Mouse (Mus musculus) megakaryocyte, embryonic 14.5 days (primary cell): Measurements from ENCODE around the gene Usp17lc. TPM values are rescaled to one million over a fixed set of nuclear protein-coding genes. Genes with fewer than 3 reads are reported as not detected.
"Not testable (repeated sequence)": the region's sequence is repeated elsewhere in the genome, so short reads cannot be mapped to it uniquely, and the experiment has no call there.

Experiments
- H3K27me3 ChIP-seq: replicated peaks from 2 replicates; pipeline ENCODE3; 2012; ENCODE audit warnings: inconsistent platforms
- H3K36me3 ChIP-seq: replicated peaks from 2 replicates; pipeline ENCODE3; 2012; ENCODE audit warnings: low read length, inconsistent platforms, mixed read lengths
- H3K4me1 ChIP-seq: 2 replicates; pipeline ENCODE4 v1.6.1; 2012; ENCODE audit warnings: inconsistent platforms
- H3K4me3 ChIP-seq: replicated peaks from 2 replicates; pipeline ENCODE3; 2012; ENCODE audit warnings: moderate library complexity, mild to moderate bottlenecking, inconsistent platforms
- H3K9me3 ChIP-seq: 2 replicates; pipeline ENCODE4 v1.6.1; 2012; ENCODE audit warnings: inconsistent platforms
- FLI1 ChIP-seq: IDR thresholded peaks from 2 replicates; pipeline ENCODE4 v1.6.1; 2012; ENCODE audit warnings: low read length, inconsistent platforms, mixed read lengths
- GATA1 ChIP-seq: IDR thresholded peaks from 3 replicates; pipeline ENCODE4 v1.6.1; 2012; ENCODE audit warnings: mixed read lengths, low read length, inconsistent platforms, borderline replicate concordance
- polyA plus RNA-seq: library from polyadenylated mRNA; stranded (reverse); fragments of >175 nt; gene quantifications from 2 replicates; pipeline ENCODE4 v1.2.3, GENCODE M21; 2012; ENCODE audit warnings: low replicate concordance; ENCODE audit not compliant: insufficient read depth

Gene Usp17lc
- polyA plus RNA-seq: not detected in 2 replicates

DNA sequence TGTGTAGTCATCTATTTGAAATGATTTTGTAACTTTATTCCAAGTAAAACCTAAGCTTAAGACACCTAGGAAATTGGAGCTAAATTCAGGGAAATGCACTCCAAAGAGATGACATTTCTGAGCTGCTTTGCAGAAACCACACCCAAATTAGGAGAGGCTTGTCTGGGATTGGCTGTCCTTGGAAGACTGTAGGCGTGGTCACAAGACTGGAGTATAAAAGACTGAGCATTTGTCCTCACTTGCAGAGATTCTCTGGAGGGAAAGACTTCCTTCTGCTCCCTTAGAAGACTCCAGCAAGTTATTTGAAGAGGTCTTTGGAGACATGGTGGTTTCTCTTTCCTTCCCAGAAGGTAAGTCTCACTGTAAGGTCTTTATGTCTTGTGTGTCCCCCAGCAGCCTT, at the start of gene Usp17lc:
Gene Usp17lc, plus strand, starts transcription at position 301 of the 400 bp plus-strand sequence.
- not testable (repeated sequence) for H3K4me3 ChIP-seq, H3K36me3 ChIP-seq

DNA sequence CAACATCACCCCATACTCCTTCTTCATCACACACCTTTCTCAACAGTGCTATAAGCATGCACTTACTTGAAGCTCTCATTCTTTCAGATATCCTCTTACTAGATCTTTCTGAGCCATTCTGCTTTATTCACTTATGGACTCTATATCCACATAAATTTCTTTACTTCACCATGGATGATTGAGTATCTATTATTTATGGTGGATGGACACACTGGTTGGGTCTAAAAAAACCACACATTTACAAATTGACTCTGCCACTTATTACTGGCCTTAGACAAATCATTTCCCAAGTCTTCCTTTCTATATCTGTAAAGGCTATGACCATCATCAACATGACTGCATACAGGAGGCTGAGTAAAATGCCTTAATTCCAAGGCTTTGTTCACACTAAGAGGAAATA, 28.8 kb upstream of the Usp17lc start, which contains the start of gene Olfr603:
Gene Olfr603, minus strand, starts transcription at position 101 of the 400 bp plus-strand sequence.
- Histone ChIP-seq H3K36me3 (no peaks in the 10 kb centered on the region), H3K9me3 (no peaks in the 10 kb centered on the region), H3K4me1 (no peaks in the 10 kb centered on the region), H3K27me3 (no peaks in the 10 kb centered on the region), H3K4me3 (no peak within 1 kb of the TSS)
- TF ChIP-seq GATA1 (no peak), FLI1 (no peak)

More for the DNA sequence above, at the start of gene Usp17lc:
- H3K27me3 ChIP-seq, H3K9me3 ChIP-seq, H3K4me1 ChIP-seq: not testable (repeated sequence)

DNA sequence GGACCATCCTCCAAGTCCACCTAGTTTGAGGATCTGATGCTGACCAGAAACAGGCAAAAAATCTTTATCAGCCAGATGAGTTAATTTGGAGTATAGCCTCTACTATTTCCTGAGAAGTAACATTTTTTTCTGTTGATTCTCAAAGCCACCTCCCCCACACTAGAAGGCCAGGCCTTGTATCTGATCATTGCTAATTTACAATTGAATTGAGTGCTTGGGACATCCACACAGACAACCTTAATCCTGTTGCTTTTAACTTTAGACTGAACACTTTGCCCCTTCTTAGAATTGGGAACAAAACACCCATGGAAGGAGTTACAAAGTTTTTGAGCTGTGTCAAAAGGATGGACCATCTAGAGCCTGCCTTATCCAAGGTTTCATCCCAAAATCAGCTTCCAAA, 17.1 kb upstream of the Usp17lc start:
- TF ChIP-seq FLI1: no peak
- no peak overlapping the region for H3K4me3 ChIP-seq
- no peaks in the 10 kb centered on the region for H3K4me1 ChIP-seq
- no peaks in the 10 kb centered on the region for H3K27me3 ChIP-seq
- no peaks in the 10 kb centered on the region for H3K9me3 ChIP-seq
- no peaks in the 10 kb centered on the region for H3K36me3 ChIP-seq

DNA sequence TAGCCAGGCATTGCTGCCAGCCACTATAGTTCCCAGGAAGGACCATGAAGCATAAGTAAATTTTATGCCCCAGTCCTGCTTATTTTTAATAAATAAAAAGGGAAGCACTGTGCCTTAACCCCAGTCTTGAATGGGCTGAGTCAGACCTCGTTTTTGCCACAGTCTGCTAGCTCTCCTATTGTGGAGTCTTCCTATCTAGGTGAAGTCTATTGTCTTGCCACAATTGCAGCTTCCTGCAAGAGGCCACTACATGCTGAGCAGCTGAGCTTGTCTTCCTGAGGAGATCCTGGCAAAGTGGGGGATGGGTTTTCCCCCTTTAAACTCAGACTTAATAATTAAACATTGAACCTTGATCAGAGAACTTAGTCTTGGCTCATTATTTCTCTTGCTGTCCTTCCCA, 15.9 kb upstream of the Usp17lc start:
- H3K9me3 ChIP-seq: no peaks in the 10 kb centered on the region
- no peaks in the 10 kb centered on the region for H3K27me3 ChIP-seq
- no peak overlapping the region for H3K4me3 ChIP-seq
- no peak for TF ChIP-seq FLI1
- no peak for TF ChIP-seq GATA1
- H3K36me3 ChIP-seq: no peaks in the 10 kb centered on the region
- H3K4me1 ChIP-seq: no peaks in the 10 kb centered on the region

DNA sequence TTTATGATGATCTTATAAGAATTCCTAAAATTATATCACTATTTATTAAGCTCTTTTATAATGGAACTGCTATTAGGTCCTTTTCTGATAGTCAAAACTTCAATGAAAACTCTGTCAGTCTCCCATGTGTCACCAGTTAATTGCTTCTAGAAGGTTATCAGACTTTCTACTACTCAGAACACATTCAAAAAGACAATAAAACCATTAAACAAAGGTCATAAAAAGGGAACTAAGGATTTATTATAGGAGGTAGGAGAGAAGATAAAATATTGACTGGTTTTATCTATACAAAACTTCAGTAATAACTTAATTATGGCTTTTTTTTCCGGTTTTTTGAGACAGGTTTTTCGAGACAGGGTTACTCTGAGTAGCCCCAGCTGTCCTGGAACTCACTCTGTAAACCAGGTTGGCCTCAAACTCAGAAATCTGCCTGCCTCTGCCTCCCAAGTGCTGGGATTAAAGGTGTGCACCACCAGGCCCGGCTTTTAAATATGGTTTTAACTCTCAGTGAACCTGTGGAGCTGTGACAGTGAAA, 8.3 kb upstream of the Usp17lc start:
- H3K4me3 ChIP-seq, H3K9me3 ChIP-seq, H3K27me3 ChIP-seq, H3K36me3 ChIP-seq, H3K4me1 ChIP-seq: not testable (repeated sequence)

DNA sequence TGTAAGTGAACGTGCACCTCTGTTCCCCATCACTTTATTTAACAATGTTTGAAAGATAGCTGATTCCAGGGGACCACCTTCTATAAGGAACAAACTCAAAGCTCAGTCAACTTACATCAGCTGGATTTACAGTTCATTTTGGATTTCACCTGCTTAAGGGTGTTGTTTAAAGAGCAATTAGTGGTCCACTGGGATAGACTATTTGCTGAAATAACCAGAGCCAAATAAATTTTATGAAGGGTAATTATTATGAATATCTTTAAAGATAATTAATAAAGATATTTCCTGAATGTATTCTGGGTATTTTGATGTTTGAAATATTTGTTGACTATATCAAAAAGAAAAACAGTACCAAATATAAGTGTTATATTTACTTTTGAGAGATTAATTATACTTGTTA, 30.5 kb downstream of the Usp17lc start, which contains the start of gene Olfr605:
Gene Olfr605, minus strand, starts transcription at position 101 of the 400 bp plus-strand sequence.
- H3K4me1 ChIP-seq: no peaks in the 10 kb centered on the region
- peaks cover 5% of the 10 kb centered on the region; the same call in 1 of the 2 replicates for H3K9me3 ChIP-seq
- H3K4me3 ChIP-seq: no peak within 1 kb of the TSS
- H3K27me3 ChIP-seq: no peaks in the 10 kb centered on the region
- H3K36me3 ChIP-seq: no peaks in the 10 kb centered on the region
- no peak for TF ChIP-seq FLI1
- no peak for TF ChIP-seq GATA1

DNA sequence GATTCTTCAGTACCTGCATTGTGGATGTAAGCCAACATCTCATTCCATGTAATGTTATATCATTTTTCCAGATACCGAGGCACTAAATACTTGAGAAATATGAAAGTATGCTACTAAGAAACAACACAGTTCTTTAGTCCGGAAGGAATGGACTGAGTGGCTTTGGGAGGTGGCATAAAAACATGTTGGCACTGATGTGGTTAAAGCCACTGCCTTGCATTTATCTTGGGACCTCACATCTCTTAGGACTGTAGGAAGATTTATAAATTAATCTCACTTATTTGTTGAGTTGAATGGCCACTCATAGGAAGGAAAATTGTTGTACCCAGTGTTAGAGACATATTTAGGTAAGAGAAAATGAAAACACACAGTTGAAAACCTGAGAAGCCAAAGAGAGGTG, 33.9 kb downstream of the Usp17lc start, which contains the start of gene Olfr606:
Gene Olfr606, plus strand, starts transcription at position 301 of the 400 bp plus-strand sequence.
- Histone ChIP-seq H3K4me3 (no peak within 1 kb of the TSS), H3K36me3 (no peaks in the 10 kb centered on the region), H3K4me1 (no peaks in the 10 kb centered on the region), H3K27me3 (no peaks in the 10 kb centered on the region), H3K9me3 (no peaks in the 10 kb centered on the region)
- TF ChIP-seq GATA1: no peak
- no peak for TF ChIP-seq FLI1

DNA sequence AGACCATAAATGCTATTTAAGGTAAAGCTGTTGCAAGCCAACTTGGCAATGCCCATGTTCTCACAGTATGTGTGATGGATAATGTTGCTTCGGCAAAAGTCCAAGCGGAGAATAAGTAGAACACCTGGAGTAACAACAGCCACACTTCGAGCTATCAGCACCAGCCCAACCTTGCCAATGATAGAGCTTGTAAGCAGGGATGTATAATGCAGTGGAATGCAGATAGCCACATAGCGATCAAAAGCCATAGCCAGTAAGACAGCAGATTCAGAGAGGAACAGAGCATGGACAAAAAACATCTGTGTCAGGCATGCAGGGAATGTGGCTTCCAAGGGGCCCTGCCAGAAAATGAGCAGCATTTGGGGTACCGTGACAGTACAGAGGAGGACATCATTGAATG, 45.7 kb downstream of the Usp17lc start:
- H3K9me3 ChIP-seq: no peaks in the 10 kb centered on the region

More for the DNA sequence above, 45.7 kb downstream of the Usp17lc start:
- no peak for TF ChIP-seq GATA1
- TF ChIP-seq FLI1: no peak
- H3K27me3 ChIP-seq: no peaks in the 10 kb centered on the region
- H3K4me1 ChIP-seq: no peaks in the 10 kb centered on the region
- no peak overlapping the region for H3K4me3 ChIP-seq
- H3K36me3 ChIP-seq: no peaks in the 10 kb centered on the region

Other genes starting within 250 kb of the Usp17lc start
- gene Olfr591, start 236.7 kb upstream of the Usp17lc start, polyA plus RNA-seq: 2.6 TPM in 1 of 2 replicates, not detected in the other
- gene Olfr592, start 230.3 kb upstream of the Usp17lc start, polyA plus RNA-seq: not detected in 2 replicates
- gene Olfr593, start 203.2 kb upstream of the Usp17lc start, polyA plus RNA-seq: not detected in 2 replicates
- gene Olfr594, start 198.1 kb upstream of the Usp17lc start, polyA plus RNA-seq: not detected in 2 replicates
- not detected in 2 replicates for gene Usp17ld, start 162.6 kb upstream of the Usp17lc start, polyA plus RNA-seq
- not detected in 2 replicates for gene Olfr596, start 109.4 kb upstream of the Usp17lc start, polyA plus RNA-seq
- gene Olfr597, start 98.8 kb upstream of the Usp17lc start, polyA plus RNA-seq: not detected in 2 replicates
- not detected in 2 replicates for gene Olfr598, start 91.5 kb upstream of the Usp17lc start, polyA plus RNA-seq
- gene Olfr599, start 79.2 kb upstream of the Usp17lc start, polyA plus RNA-seq: not detected in 2 replicates
- gene Olfr600, start 65.4 kb upstream of the Usp17lc start, polyA plus RNA-seq: 4.6 TPM in 1 of 2 replicates, not detected in the other
- gene Olfr601, start 52.4 kb upstream of the Usp17lc start, polyA plus RNA-seq: not detected in 2 replicates
- not detected in 2 replicates for gene Olfr603, start 28.9 kb upstream of the Usp17lc start, polyA plus RNA-seq
- not detected in 2 replicates for gene Olfr605, start 30.4 kb downstream of the Usp17lc start, polyA plus RNA-seq
- not detected in 2 replicates for gene Olfr606, start 34.0 kb downstream of the Usp17lc start, polyA plus RNA-seq
- gene Olfr607, start 49.1 kb downstream of the Usp17lc start, polyA plus RNA-seq: not detected in 2 replicates
- not detected in 2 replicates for gene Olfr608, start 54.8 kb downstream of the Usp17lc start, polyA plus RNA-seq
- not detected in 2 replicates for gene Olfr609, start 83.0 kb downstream of the Usp17lc start, polyA plus RNA-seq
- not detected in 2 replicates for gene Olfr610, start 97.0 kb downstream of the Usp17lc start, polyA plus RNA-seq
- gene Olfr611, start 105.8 kb downstream of the Usp17lc start, polyA plus RNA-seq: not detected in 2 replicates
- gene Olfr612, start 127.6 kb downstream of the Usp17lc start, polyA plus RNA-seq: not detected in 2 replicates
- not detected in 2 replicates for gene Olfr613, start 133.0 kb downstream of the Usp17lc start, polyA plus RNA-seq
- not detected in 2 replicates for gene Olfr615, start 141.0 kb downstream of the Usp17lc start, polyA plus RNA-seq
- not detected in 2 replicates for gene Olfr616, start 154.1 kb downstream of the Usp17lc start, polyA plus RNA-seq
- not detected in 2 replicates for gene Olfr617, start 158.0 kb downstream of the Usp17lc start, polyA plus RNA-seq
- not detected in 2 replicates for gene Olfr618, start 175.0 kb downstream of the Usp17lc start, polyA plus RNA-seq
- not detected in 2 replicates for gene Olfr619, start 185.5 kb downstream of the Usp17lc start, polyA plus RNA-seq
- not detected in 2 replicates for gene Olfr620, start 197.5 kb downstream of the Usp17lc start, polyA plus RNA-seq
- not detected in 2 replicates for gene Olfr622, start 227.6 kb downstream of the Usp17lc start, polyA plus RNA-seq
- gene Olfr623, start 248.6 kb downstream of the Usp17lc start, polyA plus RNA-seq: 0.41 TPM in 1 of 2 replicates, not detected in the other